Mouse (Mus musculus): ENCODE data around the gene Vmn1r196. TPM values are rescaled to one million over a fixed set of nuclear protein-coding genes. Genes with fewer than 3 reads are reported as not detected.
"Not testable (repeated sequence)": the region's sequence is repeated elsewhere in the genome, so short reads cannot be mapped to it uniquely, and the experiment has no call there.

Vmn1r196 gene
- total RNA-seq (2014; rRNA removed) (not detected in 2 replicates), polyA plus RNA-seq (2015; fragmentation: Nextera tagmentation; extraction: Ambion mirVana) (not detected in 2 replicates)

DNA sequence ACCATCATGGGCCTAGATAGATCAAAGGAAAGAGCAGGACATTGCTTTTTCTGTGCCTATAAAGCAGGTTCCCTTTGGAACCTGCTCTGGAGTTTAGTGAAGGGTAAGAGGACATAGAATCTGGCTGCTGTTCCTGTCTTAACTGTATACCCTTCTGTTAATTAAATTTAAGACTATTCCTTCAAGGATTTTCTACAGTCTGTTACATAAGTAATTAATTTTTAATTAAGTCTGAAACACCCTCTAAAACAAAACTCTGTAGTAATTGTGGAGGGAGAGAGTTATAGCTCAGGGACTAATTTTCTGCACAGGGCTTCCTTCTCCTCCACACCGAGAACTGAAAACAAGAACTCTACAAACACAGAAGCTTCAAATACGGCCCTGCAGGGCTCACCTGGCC lies at the start of gene Vmn1r196:
TSS of gene Vmn1r196 (plus strand) at position 301 of the 400 bp plus-strand sequence.
- TF ChIP-seq CTCF (IDR thresholded peaks at IDR 0.05; ENCODE audit: low read depth): no peak
- Histone ChIP-seq H3K36me3 (ENCODE audit: insufficient read depth, low read length) (no peaks in the 10 kb centered on the region), H3K27me3 (ENCODE audit: insufficient read depth, low read length) (no peaks in the 10 kb centered on the region), H3K9ac (replicated peaks; ENCODE audit: low read length) (no peak within 1 kb of the TSS), H3K27ac (no peak within 1 kb of the TSS), H3K9me3 (ENCODE audit: low read length) (no peaks in the 10 kb centered on the region), H3K4me3 (ENCODE audit: low read length) (no peak within 1 kb of the TSS), H3K4me1 (ENCODE audit: insufficient read depth, low read length) (no peaks in the 10 kb centered on the region), H3K4me2 (ENCODE audit: low read depth, low read length) (no peak within 1 kb of the TSS)
- ATAC-seq (no peak), DNase-seq (ENCODE audit: low spot score) (no peak)
- WGBS: 78% methylated on average over 2 of the region's 2 CpGs

DNA sequence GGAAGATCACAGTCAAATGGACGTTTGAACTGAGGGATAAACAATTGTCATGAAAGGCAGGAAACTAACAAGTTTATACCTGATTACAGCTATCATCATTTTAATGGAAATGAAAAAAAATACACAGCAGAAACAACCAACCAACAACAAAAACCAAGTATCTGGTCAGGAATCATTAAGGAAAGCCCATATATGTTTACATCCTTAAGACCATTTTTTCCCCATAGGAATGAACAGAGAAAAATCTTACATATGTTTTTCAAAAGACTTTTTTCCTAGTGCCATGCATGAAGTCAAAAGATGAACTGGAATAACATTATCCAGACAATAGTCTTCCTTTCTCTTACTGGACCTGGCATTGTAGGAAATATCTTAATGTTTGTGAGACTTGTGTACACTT lies 45.8 kb upstream of the Vmn1r196 start, which contains the start of gene Vmn1r194:
TSS of gene Vmn1r194 (plus strand) at position 301 of the 400 bp plus-strand sequence.
- no peak within 1 kb of the TSS for H3K4me2 ChIP-seq (ENCODE audit: low read depth, low read length)
- no peak within 1 kb of the TSS for H3K9ac ChIP-seq (replicated peaks; ENCODE audit: low read length)
- H3K36me3 ChIP-seq (ENCODE audit: insufficient read depth, low read length): no peaks in the 10 kb centered on the region
- WGBS: 62% methylated on average over 1 of the region's 1 CpGs
- H3K9me3 ChIP-seq (ENCODE audit: low read length): no peaks in the 10 kb centered on the region
- no peak for TF ChIP-seq CTCF (IDR thresholded peaks at IDR 0.05; ENCODE audit: low read depth)
- no peaks in the 10 kb centered on the region for H3K4me1 ChIP-seq (ENCODE audit: insufficient read depth, low read length)
- H3K27me3 ChIP-seq (ENCODE audit: insufficient read depth, low read length): no peaks in the 10 kb centered on the region
- no peak within 1 kb of the TSS for H3K4me3 ChIP-seq (ENCODE audit: low read length)
- DNase-seq (ENCODE audit: low spot score) (no peak), ATAC-seq (no peak)
- H3K27ac ChIP-seq: no peak within 1 kb of the TSS

GRCm38 (mm10) chr13:22270222-22270621 lies 19.5 kb upstream of the Vmn1r196 start, which contains the start of gene Vmn1r195:
Gene Vmn1r195 (plus strand): TSS chr13:22270522.
- not testable (repeated sequence) for DNase-seq (ENCODE audit: low spot score); H3K27me3 ChIP-seq (ENCODE audit: insufficient read depth, low read length); H3K9me3 ChIP-seq (ENCODE audit: low read length); H3K36me3 ChIP-seq (ENCODE audit: insufficient read depth, low read length); H3K4me1 ChIP-seq (ENCODE audit: insufficient read depth, low read length); H3K4me2 ChIP-seq (ENCODE audit: low read depth, low read length); H3K9ac ChIP-seq (replicated peaks; ENCODE audit: low read length); H3K4me3 ChIP-seq (ENCODE audit: low read length); ATAC-seq; H3K27ac ChIP-seq
- 86% methylated on average over 1 of the region's 1 CpGs for WGBS

GRCm38 (mm10) chr13:22271721-22272120 lies 18.0 kb upstream of the Vmn1r196 start:
- DNase-seq (ENCODE audit: low spot score) (no peak), ATAC-seq (no peak)
- Histone ChIP-seq H3K4me2 (ENCODE audit: low read depth, low read length) (no peak overlapping the region), H3K9me3 (ENCODE audit: low read length) (no peaks in the 10 kb centered on the region), H3K4me1 (ENCODE audit: insufficient read depth, low read length) (no peaks in the 10 kb centered on the region), H3K27ac (no peak overlapping the region), H3K4me3 (ENCODE audit: low read length) (no peak overlapping the region), H3K36me3 (ENCODE audit: insufficient read depth, low read length) (no peaks in the 10 kb centered on the region), H3K9ac (replicated peaks; ENCODE audit: low read length) (no peak overlapping the region), H3K27me3 (ENCODE audit: insufficient read depth, low read length) (no peaks in the 10 kb centered on the region)
- no peak for TF ChIP-seq CTCF (IDR thresholded peaks at IDR 0.05; ENCODE audit: low read depth)
- 58% methylated on average over 2 of the region's 2 CpGs for WGBS

- H3K27me3 ChIP-seq (ENCODE audit: insufficient read depth, low read length): no peaks in the 10 kb centered on the region
- peak; percentile 22; the same call in 1 of the 2 replicates for TF ChIP-seq CTCF (IDR thresholded peaks at IDR 0.05; ENCODE audit: low read depth)
- ATAC-seq (no peak), DNase-seq (ENCODE audit: low spot score) (no peak)
- no peaks in the 10 kb centered on the region for H3K4me1 ChIP-seq (ENCODE audit: insufficient read depth, low read length)
- H3K4me3 ChIP-seq (ENCODE audit: low read length): no peak overlapping the region
- no peak overlapping the region for H3K4me2 ChIP-seq (ENCODE audit: low read depth, low read length)
- no peaks in the 10 kb centered on the region for H3K36me3 ChIP-seq (ENCODE audit: insufficient read depth, low read length)
- no peak overlapping the region for H3K9ac ChIP-seq (replicated peaks; ENCODE audit: low read length)
- WGBS: 78% methylated on average over 2 of the region's 2 CpGs
- H3K27ac ChIP-seq: no peak overlapping the region
- no peaks in the 10 kb centered on the region for H3K9me3 ChIP-seq (ENCODE audit: low read length)
Observed at GRCm38 (mm10) chr13:22284578-22284977, 5.1 kb upstream of the Vmn1r196 start.

GRCm38 (mm10) chr13:22308075-22308474 lies 18.4 kb downstream of the Vmn1r196 start:
- not testable (repeated sequence) for H3K27me3 ChIP-seq (ENCODE audit: insufficient read depth, low read length); ATAC-seq; DNase-seq (ENCODE audit: low spot score); H3K4me2 ChIP-seq (ENCODE audit: low read depth, low read length); H3K27ac ChIP-seq; H3K9me3 ChIP-seq (ENCODE audit: low read length); H3K36me3 ChIP-seq (ENCODE audit: insufficient read depth, low read length); H3K4me1 ChIP-seq (ENCODE audit: insufficient read depth, low read length); H3K4me3 ChIP-seq (ENCODE audit: low read length); H3K9ac ChIP-seq (replicated peaks; ENCODE audit: low read length)
- 88% methylated on average over 5 of the region's 5 CpGs for WGBS

GRCm38 (mm10) chr13:22315361-22315760 lies 25.6 kb downstream of the Vmn1r196 start:
- Histone ChIP-seq H3K9me3 (ENCODE audit: low read length) (no peaks in the 10 kb centered on the region), H3K4me1 (ENCODE audit: insufficient read depth, low read length) (no peaks in the 10 kb centered on the region), H3K27me3 (ENCODE audit: insufficient read depth, low read length) (no peaks in the 10 kb centered on the region), H3K36me3 (ENCODE audit: insufficient read depth, low read length) (no peaks in the 10 kb centered on the region), H3K4me3 (ENCODE audit: low read length) (no peak overlapping the region), H3K27ac (no peak overlapping the region), H3K4me2 (ENCODE audit: low read depth, low read length) (no peak overlapping the region), H3K9ac (replicated peaks; ENCODE audit: low read length) (no peak overlapping the region)
- no peak for ATAC-seq
- 82% methylated on average over 2 of the region's 2 CpGs for WGBS
- no peak for TF ChIP-seq CTCF (IDR thresholded peaks at IDR 0.05; ENCODE audit: low read depth)
- no peak for DNase-seq (ENCODE audit: low spot score)

All from hindbrain, postnatal 0 days (tissue).